Mouse (Mus musculus) hindbrain, embryonic 11.5 days (tissue): ENCODE measurements at regions not wholly inside any gene's neighbourhood (a gene's known extent, or its start where the extent isn't known, plus 50 kb on each side); places are given as distances from the start of the nearest gene placed in this dataset.
A peak's percentile ranks its signal among the peaks of the same experiment; 100 is the strongest.

Experiments used
- ATAC-seq: fragments of 200-750 bp; cut with Nextera tagmentation; 2 replicates; pipeline ENCODE4 v1.8.0; 2017; ENCODE audit warnings: mild to moderate bottlenecking, moderate TSS enrichment, moderate library complexity; ENCODE audit not compliant: low FRiP score
- DNase-seq: peaks from one replicate; pipeline ENCODE4 v3.0.0-alpha.2; 2015; ENCODE audit warnings: low spot score
- H3K27ac ChIP-seq: fragments of 300-500 bp; sonication (generic); 2 replicates; pipeline ENCODE4 v1.5.1; 2014; ENCODE audit warnings: mild to moderate bottlenecking, low read depth, low read length
- H3K27me3 ChIP-seq: fragments of 300-500 bp; sonication (generic); 2 replicates; pipeline ENCODE4 v1.6.1; 2014; ENCODE audit warnings: mild to moderate bottlenecking, low read length, moderate library complexity, mixed read lengths; ENCODE audit not compliant: control insufficient read depth, insufficient read depth
- H3K36me3 ChIP-seq: fragments of 300-500 bp; sonication (generic); 2 replicates; pipeline ENCODE4 v1.6.1; 2014; ENCODE audit warnings: mild to moderate bottlenecking, low read length, moderate library complexity, mixed read lengths; ENCODE audit not compliant: control insufficient read depth, insufficient read depth
- H3K4me1 ChIP-seq: fragments of 300-500 bp; sonication (generic); replicated peaks from 2 replicates; pipeline ENCODE4 v1.6.1; 2014; ENCODE audit warnings: low read length, mixed read lengths; ENCODE audit not compliant: control insufficient read depth, insufficient read depth
- H3K4me2 ChIP-seq: fragments of 300-500 bp; sonication (generic); replicated peaks from 2 replicates; pipeline ENCODE4 v1.6.1; 2014; ENCODE audit warnings: mild to moderate bottlenecking, low read depth, low read length
- H3K4me3 ChIP-seq: fragments of 300-500 bp; sonication (generic); 2 replicates; pipeline ENCODE4 v1.5.1; 2014; ENCODE audit warnings: low read depth, low read length
- H3K9ac ChIP-seq: fragments of 300-500 bp; sonication (generic); 2 replicates; pipeline ENCODE4 v1.6.1; 2014; ENCODE audit warnings: low read depth, low read length
- H3K9me3 ChIP-seq: fragments of 300-500 bp; sonication (generic); 2 replicates; pipeline ENCODE4 v1.6.1; 2016; ENCODE audit warnings: low read length; ENCODE audit not compliant: control insufficient read depth
- WGBS: fragments of 180-500 bp; shearing (Covaris S2); extraction: QIAGEN DNeasy Blood & Tissue Kit; methylation state at CpG from one replicate; pipeline ENCODE4 v1.1.7; 2014; 5-methylcytosine and 5-hydroxymethylcytosine counted together

DNA sequence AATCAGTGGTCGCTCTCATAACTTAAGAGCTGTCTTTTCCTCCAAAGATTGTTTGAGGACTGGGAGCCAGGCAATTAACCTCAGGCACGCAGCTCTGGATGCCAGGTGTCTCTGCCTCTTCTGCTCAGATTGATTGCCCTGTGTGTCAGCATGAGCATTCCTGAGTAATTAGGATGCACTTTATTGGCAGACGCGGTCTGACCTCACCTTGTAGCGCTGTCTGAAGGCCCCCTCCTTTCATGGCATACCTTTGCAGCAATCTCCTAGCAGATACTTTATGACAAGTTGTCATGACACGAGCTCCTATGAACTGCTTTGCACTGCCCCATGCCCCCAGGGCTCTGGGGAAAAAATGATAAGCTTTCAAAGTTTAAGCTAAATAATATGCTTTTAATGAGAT is 114.1 kb upstream of the Eef1e1 start:
- DNase-seq = no peak
- ATAC-seq = no peak
- H3K36me3 ChIP-seq = no peaks in the 10 kb centered on the region
- no peak overlapping the region for H3K27ac ChIP-seq
- no peak overlapping the region for H3K4me2 ChIP-seq
- 77% methylated on average over 6 of the region's 6 CpGs for WGBS
- H3K9me3 ChIP-seq = no peaks in the 10 kb centered on the region
- H3K27me3 ChIP-seq = no peaks in the 10 kb centered on the region
- H3K9ac ChIP-seq = no peak overlapping the region
- no peaks in the 10 kb centered on the region for H3K4me1 ChIP-seq
- H3K4me3 ChIP-seq = no peak overlapping the region

- ATAC-seq = no peak
- Histone ChIP-seq H3K36me3 (no peaks in the 10 kb centered on the region), H3K9ac (no peak overlapping the region), H3K4me2 (no peak overlapping the region), H3K4me1 (no peaks in the 10 kb centered on the region), H3K4me3 (no peak overlapping the region), H3K27me3 (no peaks in the 10 kb centered on the region), H3K27ac (no peak overlapping the region), H3K9me3 (no peaks in the 10 kb centered on the region)
- DNase-seq = peak; percentile 45
- WGBS = 47% methylated on average over 4 of the region's 4 CpGs
Observed at GRCm38 (mm10) chr13:38766133-38766532, 107.3 kb upstream of the Eef1e1 start.

DNA sequence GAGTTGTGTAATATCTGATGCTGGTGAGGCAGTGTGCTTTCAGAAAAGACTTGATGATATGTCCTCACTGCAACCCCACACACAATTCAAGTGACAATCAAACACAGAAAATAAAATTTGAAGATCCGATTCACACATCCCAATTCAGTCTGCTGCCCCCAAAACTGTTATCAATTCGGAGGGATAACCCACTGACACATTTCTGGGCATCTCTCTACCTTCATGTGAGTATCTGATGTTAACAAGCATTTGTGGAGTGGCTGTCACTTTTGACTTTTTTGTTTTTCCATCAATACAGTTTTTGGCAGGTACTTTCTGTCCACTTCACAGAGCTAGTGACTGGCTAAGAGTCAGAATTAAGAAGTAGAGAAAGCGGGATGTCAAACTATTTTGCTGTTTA is 101.4 kb upstream of the Eef1e1 start:
- Histone ChIP-seq H3K36me3 (no peaks in the 10 kb centered on the region), H3K4me3 (no peak overlapping the region), H3K27me3 (no peaks in the 10 kb centered on the region), H3K9ac (no peak overlapping the region), H3K4me1 (no peaks in the 10 kb centered on the region), H3K9me3 (no peaks in the 10 kb centered on the region), H3K27ac (no peak overlapping the region), H3K4me2 (no peak overlapping the region)
- DNase-seq (no peak), ATAC-seq (no peak)
- 90% methylated on average over 3 of the region's 3 CpGs for WGBS

DNA sequence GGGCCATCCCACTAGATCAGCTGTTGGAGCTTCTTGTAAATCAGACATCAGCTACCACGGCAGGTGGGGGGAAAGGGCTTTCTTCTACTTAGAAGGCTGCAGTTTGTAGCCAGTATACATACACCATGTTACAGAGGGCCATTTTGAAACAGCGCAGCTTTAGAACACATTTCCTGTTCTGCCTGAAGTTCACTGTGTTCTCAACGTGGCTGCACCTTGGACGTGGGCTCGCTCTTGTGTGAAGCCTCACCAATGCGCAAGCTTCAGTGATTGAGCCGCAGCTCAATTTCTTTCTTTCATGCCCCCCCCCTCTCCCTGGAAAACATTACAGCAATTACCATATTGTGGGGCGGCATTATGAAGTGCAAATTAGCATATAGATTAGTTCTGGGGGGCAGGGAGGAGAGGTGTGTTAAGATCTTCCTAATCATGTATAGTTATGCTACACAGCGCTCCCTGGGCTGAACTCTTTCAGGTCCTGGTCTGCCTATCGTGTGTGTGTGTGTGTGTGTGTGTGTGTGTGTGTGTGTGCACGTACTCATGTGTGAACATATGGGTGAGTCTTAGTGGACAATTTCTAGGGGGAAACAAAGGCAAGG is 97.9 kb upstream of the Eef1e1 start:
- no peak overlapping the region for H3K4me3 ChIP-seq
- whole genome bisulfite sequencing = 86% methylated on average over 11 of the region's 11 CpGs
- H3K9ac ChIP-seq = no peak overlapping the region
- H3K4me2 ChIP-seq = no peak overlapping the region
- no peaks in the 10 kb centered on the region for H3K9me3 ChIP-seq
- ATAC-seq (no peak; the same call in 1 of the 2 replicates), DNase-seq (no peak)
- no peak overlapping the region for H3K27ac ChIP-seq
- H3K27me3 ChIP-seq = no peaks in the 10 kb centered on the region
- no peaks in the 10 kb centered on the region for H3K36me3 ChIP-seq
- H3K4me1 ChIP-seq = no peaks in the 10 kb centered on the region

DNA sequence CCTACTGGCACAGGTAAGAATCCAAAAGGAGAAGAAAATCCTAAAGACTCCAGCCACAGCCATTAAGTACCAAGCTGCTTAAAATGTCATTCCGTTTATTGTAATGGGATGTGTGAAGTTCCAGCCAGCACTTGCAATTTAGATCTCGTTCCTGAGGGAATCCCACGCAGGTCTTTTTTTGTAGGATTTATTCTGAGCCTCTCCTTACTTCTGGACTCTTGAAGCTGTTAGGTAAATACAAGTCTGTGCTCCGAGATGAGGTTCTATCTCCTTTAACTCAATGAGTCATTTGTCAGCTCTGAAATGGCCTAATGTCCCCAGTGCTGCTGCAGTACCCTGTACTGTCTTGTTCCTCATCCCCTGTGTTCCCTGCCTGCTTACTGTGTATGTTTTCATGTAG is 94.9 kb upstream of the Eef1e1 start:
- H3K36me3 ChIP-seq = no peaks in the 10 kb centered on the region
- H3K4me2 ChIP-seq = no peak overlapping the region
- no peak overlapping the region for H3K27ac ChIP-seq
- no peaks in the 10 kb centered on the region for H3K27me3 ChIP-seq
- ATAC-seq = no peak
- no peaks in the 10 kb centered on the region for H3K9me3 ChIP-seq
- H3K9ac ChIP-seq = no peak overlapping the region
- no peaks in the 10 kb centered on the region for H3K4me1 ChIP-seq
- H3K4me3 ChIP-seq = no peak overlapping the region
- 86% methylated on average over 4 of the region's 4 CpGs for WGBS
- no peak for DNase-seq

- WGBS = 81% methylated on average over 1 of the region's 1 CpGs
- no peaks in the 10 kb centered on the region for H3K27me3 ChIP-seq
- DNase-seq = no peak
- H3K4me3 ChIP-seq = no peak overlapping the region
- H3K4me1 ChIP-seq = no peaks in the 10 kb centered on the region
- no peak overlapping the region for H3K27ac ChIP-seq
- H3K4me2 ChIP-seq = no peak overlapping the region
- no peaks in the 10 kb centered on the region for H3K36me3 ChIP-seq
- no peak for ATAC-seq
- no peak overlapping the region for H3K9ac ChIP-seq
- no peaks in the 10 kb centered on the region for H3K9me3 ChIP-seq
Observed at GRCm38 (mm10) chr13:38751876-38752275, 93.0 kb upstream of the Eef1e1 start.

- no peaks in the 10 kb centered on the region for H3K36me3 ChIP-seq
- no peak overlapping the region for H3K9ac ChIP-seq
- H3K27me3 ChIP-seq = no peaks in the 10 kb centered on the region
- no peak for DNase-seq
- no peak for ATAC-seq
- H3K4me2 ChIP-seq = no peak overlapping the region
- no peak overlapping the region for H3K27ac ChIP-seq
- H3K9me3 ChIP-seq = no peaks in the 10 kb centered on the region
- no peak overlapping the region for H3K4me3 ChIP-seq
- 92% methylated on average over 8 of the region's 8 CpGs for WGBS
- H3K4me1 ChIP-seq = no peaks in the 10 kb centered on the region
Observed at GRCm38 (mm10) chr13:38740066-38740465, 81.2 kb upstream of the Eef1e1 start.

GRCm38 (mm10) chr13:38736361-38737035 is 77.6 kb upstream of the Eef1e1 start:
- no peak overlapping the region for H3K4me3 ChIP-seq
- no peaks in the 10 kb centered on the region for H3K9me3 ChIP-seq
- DNase-seq = no peak
- ATAC-seq = no peak
- H3K27me3 ChIP-seq = no peaks in the 10 kb centered on the region
- H3K9ac ChIP-seq = no peak overlapping the region
- WGBS = 93% methylated on average over 4 of the region's 4 CpGs
- no peak overlapping the region for H3K27ac ChIP-seq
- H3K36me3 ChIP-seq = no peaks in the 10 kb centered on the region
- H3K4me1 ChIP-seq = no peaks in the 10 kb centered on the region
- H3K4me2 ChIP-seq = no peak overlapping the region

GRCm38 (mm10) chr13:38735294-38735693 is 76.4 kb upstream of the Eef1e1 start:
- H3K27me3 ChIP-seq = no peaks in the 10 kb centered on the region
- ATAC-seq (no peak), DNase-seq (no peak)
- H3K27ac ChIP-seq = no peak overlapping the region
- H3K9me3 ChIP-seq = no peaks in the 10 kb centered on the region
- no peak overlapping the region for H3K4me2 ChIP-seq
- 83% methylated on average over 6 of the region's 6 CpGs for WGBS
- no peaks in the 10 kb centered on the region for H3K4me1 ChIP-seq
- no peak overlapping the region for H3K9ac ChIP-seq
- no peaks in the 10 kb centered on the region for H3K36me3 ChIP-seq
- no peak overlapping the region for H3K4me3 ChIP-seq
